Mouse (Mus musculus) Muller cell, postnatal 12 days (primary cell): ENCODE results near the gene Cers6.

ENCODE experiments used
- DNase-seq: peaks from one replicate; pipeline ENCODE4 v3.0.0-alpha.2; 2015; ENCODE audit errors: inconsistent ontology term

The Cers6 gene

DNA sequence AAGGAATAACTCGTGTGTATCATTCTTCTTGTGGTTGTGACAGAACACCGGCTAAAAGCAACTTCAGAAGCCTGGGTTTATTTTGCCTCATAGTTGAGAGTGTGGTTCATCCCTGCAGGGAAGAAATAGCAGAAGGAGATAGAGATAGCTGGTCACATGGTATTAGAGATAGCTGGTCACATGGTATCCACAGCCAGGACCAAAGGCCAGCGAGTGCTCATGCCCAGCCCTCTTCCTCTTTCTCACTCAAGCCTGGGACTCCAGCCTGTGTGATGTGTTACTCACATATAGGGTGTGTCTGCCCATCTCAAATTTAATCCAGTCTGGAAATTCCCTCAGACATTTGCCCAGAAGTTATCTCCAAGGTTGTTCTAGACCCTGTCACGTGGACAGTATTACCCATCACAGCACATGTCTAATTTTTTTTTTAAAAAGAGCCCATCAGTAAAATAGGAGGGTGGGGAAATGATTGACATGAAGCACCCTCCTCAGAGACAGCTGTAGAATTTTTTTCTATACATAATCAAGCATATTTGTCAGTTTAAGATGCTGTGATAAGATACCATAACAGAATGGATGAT lies 17.9 kb downstream of the Cers6 start:
- DNase-seq: no peak

DNA sequence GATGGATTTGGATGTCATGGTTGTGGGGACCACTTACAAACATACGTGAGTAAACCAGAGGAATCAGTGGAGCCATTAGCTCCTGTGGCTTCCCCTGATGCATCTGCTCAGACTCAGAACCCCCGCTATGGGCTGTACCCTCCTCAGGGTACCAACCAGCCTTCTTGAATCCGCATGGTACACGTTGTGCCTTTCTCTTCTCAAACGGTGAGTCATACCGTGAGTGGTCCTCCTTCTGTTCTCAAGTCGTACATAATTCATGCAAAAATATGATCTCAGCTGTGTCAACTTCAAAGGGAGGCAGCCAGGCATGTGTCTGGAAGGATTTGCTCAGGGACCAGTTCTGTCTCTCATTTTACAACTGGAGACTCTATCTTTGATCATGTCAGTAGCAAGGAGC lies 23.3 kb downstream of the Cers6 start:
- DNase-seq: no peak

DNA sequence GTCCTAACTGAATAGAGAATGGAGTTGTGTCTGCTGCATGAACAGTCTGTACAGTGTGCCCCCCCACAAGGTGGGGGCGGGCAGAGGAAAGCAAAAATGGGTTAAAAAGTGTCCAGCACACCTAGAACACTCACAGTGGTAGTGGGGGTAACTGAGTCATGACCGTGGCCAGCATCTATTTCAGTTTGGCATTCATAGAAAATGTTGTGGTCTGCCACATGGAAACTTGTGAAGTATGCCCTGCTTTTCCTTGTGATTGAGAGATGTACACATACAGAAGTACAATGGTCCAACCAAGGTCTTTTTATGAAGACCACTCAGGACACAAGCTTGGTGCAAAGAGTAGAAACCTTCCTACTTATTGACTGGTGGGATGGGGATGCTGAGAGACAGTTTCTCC lies 24.0 kb downstream of the Cers6 start:
- DNase-seq: no peak

DNA sequence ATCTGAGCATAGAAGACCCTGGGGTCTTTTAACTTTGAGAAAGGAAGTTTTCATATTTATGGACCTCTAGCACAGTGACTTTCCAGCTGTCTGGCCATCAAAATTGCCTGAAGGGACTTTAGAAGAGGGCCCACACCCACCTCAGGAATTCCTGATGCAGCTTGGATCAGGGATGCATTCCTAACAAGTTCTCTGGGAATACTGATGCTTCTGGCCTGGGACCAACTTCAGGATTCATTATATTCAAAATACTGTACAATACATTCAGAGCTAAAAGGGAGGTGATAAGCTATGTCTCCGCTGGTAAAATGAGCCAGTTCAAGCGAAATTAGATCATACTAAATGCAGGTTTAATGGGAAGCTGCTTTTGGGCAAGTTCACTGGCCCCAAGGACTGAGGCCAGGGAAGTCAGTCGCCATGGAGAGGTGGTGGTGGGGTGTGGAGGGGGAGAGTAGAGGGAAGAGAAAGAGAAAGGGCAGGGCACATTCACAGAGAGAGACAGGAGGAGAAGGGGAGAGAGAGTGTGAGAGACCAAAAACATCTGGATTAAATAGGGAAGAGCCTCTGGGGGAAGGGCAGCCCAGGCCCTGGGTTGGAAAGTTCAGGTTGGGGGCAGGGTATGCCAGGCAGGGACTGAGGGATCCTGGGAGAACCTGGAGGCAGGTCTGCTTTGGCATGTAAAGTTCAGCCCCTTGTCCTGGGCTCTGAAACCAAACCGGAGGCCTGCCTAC lies 24.7 kb downstream of the Cers6 start:
- peak; percentile 66 for DNase-seq

DNA sequence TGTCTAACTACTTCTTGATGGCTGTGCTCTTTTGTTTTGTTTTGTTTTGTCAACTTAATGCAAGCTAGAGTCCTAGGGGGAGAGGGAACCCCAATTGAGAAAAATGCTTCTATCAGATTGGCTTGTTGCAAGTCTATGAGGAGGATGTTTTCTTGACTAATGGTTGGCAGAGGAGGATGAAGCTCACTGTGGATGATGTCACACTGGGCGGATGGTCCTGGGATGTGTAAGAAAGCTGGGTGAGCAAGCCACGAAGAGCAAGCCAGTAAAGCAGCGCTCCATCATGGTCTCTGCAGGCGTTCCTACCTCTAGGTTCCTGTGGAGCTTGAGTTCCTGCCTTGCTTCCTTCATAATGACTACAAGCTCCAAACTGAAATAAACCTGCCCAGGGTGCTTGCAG lies 25.4 kb downstream of the Cers6 start:
- no peak for DNase-seq

DNA sequence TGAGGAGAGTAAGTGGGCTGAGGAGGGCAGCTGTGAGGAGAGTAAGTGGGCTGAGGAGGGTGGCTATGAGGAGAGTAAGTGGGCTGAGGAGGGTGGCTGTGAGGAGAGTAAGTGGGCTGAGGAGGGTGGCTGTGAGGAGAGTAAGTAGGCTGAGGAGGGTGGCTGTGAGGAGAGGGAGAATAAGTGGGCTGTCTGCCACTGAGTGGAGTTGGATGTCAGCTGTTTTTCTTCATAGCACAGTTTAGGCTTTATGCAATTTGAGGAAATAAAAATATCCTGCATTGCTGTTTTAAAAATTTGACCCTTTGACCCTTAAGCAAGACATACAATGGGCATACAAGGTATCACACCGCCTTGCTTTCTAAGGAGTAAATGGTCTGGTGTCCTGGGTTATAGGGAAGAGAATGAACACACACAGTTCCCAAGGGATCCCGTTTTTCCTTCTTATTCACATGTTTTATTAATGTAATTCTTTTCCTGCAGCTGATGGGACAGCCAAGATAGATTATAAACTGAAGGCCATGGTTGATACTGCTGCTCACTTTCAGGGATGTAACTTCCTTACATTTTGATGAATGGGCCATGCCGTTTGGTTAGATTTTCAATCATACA lies 27.0 kb downstream of the Cers6 start:
- DNase-seq: no peak

GRCm38 (mm10) chr2:68889661-68890170 lies 28.5 kb downstream of the Cers6 start:
- peak; percentile 76 for DNase-seq

DNA sequence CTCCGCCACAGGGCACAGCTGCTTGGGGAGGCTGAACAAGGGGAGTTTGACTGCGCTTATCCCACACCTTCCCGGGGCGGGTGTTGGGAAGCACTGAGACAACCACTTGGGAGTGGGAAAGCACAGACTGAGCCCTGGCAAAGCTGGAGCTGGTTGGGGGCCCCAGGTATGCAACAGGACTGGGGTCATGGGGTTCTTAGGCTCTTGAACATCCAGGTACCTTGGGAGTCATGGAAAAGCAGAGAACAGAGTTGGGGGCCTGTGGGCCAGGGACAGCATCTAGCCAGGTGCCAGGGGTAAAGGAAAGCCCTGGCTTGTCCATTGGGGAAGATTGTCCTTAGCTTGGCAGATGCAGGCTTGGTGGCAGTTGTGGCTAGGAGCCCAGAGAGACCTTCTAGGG lies 31.2 kb downstream of the Cers6 start:
- DNase-seq: no peak

DNA sequence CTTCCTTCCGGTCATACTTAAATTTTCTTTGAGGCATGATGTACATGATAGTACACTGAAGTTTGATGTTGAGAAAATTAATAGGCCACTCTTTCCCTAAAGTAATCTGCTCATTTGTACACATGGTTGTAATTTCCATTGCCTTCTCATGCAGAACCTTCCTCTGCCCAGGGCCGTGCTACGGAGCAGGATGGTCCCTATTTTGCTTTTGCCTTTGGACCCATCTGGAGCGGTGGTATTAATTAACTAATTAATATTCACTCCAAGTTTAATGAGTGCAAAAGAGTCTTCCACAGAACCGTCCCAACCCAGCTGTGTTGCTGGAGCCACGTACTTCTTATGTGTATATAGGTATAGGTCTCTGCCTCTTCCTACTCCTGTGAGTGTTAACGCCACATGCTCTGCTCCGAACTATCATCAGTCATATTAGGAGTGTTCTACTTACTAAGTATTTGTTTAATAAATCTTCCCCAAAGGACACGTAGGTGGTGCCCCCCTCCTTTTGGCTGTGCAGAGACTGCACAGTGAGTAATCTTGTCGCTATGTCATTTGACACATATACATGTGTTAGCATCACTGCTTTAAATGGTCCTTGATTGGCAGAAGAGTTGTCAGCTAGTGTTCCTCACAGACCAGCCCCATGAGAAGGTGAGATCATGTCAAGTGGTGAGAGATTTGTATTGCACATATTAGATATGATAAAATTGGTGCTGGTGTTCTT lies 34.0 kb downstream of the Cers6 start:
- DNase-seq: no peak

- DNase-seq: no peak
Measured at GRCm38 (mm10) chr2:68896196-68896595, 35.0 kb downstream of the Cers6 start.

GRCm38 (mm10) chr2:68899770-68900521 lies 38.7 kb downstream of the Cers6 start:
- DNase-seq: no peak

DNA sequence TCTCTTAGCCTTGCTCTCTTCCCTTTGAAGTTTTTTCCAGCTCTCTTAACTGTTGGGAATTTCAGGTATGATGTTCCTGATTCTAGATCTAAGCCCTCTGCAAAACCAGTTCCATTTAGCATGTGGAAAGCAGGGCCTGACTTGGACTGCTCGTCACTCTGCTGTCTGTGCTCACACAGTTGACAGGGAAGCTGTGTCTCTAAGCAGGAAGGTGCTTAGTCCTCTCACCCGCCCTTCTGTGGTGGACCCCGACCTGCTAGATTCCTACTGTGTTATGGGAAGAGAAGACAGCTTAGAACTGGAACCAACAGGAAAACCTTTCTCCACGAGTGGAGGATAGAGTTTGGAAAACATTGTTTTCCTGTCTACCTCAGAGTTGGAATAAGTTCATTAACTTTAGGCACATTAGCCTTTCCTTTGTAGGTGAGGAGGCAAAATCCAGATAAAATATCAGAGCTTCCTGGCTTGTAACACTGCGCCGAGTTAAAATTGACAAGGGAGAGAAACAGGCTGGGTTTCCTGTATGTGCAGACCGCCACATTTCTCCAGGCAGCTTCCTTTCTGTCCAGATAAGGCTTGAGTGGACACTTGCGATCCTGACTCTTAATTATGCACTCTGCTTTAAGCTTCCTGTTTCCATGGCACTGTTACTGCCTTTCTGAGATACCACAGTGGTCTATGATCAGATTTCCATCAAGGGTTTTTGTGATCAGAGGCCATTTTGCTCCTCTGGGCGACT lies 39.6 kb downstream of the Cers6 start:
- no peak for DNase-seq

DNA sequence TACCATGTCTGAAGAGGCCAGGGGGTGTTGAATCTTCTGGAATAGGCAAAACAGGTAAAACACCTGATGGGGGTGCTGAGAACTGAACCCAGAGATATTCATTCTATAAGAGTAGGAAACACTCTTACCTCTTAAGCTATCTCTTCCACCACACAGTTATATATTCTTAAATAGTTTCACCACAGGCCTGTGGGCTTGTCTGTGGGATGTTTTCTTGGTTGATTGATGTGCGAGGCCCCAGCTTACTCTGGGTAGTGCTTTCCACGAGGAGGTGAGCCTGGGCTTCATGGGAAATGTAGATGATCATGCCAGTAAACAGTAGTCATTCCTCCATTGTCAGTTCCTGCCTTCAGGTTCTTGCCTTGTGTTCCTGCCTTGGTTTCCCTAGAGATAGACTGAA lies 40.5 kb downstream of the Cers6 start:
- no peak for DNase-seq

- no peak for DNase-seq
Measured at GRCm38 (mm10) chr2:68902546-68902945, 41.3 kb downstream of the Cers6 start.

DNA sequence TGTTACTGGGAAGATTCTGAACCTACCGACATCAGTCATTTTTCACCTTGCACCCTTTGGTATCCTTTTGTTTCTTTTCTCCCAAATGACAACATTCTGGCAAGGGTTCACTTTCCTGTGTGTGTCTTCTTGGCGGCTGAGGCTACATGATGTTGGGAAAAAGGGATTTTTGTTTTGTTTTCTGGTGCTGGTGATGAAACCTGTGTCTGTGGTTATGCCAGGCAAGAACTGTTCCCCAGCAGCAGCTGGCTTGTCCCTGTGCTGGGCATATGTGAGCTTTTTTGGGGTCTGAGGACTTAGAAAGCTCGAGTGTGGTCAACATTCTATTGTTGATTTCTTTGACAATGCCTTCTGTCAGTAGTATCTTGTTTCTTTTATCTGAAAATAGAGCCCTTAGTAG lies 45.7 kb downstream of the Cers6 start:
- no peak for DNase-seq

- no peak for DNase-seq
Measured at GRCm38 (mm10) chr2:68907721-68908463, 46.7 kb downstream of the Cers6 start.

- peak; percentile 60 for DNase-seq
Measured at GRCm38 (mm10) chr2:68910727-68911126, 49.5 kb downstream of the Cers6 start.

DNA sequence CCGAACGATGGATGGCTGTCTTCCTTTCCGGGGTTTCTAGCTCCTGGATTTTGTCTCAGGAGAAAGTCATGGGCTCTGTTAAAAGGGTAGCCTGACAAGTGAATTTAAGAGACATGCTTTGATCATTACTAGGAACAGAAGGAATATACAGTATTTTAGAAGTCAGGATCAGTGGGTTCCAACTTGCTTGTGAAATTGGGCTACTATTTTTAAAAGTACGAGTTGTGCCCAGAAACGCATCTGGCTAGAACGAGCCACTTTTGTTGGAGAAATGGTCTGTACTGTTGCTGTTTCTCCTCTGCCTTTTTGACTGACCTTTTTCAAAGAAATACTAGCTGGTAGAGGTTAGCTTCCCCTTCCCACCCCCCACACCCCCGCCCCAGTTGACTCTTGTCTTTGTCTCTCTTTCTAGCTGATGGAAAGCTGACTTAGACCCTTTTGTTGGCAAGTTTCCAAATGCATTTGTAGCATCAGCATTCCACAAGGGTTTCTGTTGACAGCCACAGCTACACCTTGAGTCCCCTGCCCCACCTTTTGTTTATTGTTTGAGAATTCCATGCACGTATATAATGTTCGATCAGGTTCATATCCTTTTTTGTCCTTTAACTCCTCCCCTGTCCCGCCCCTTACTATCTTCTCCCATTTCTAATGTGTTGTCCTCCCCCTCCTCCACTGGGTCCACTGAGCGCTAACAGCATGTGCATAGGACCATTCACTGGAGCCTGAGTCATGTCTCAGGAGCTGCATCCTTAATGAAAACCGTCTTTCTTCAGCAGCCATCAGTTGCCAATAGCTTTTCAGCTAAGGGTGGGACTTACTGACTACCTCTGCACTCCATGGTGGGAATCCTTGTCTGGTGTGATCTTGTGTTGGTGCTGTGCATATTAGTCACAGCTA lies 50.6 kb downstream of the Cers6 start:
- DNase-seq: no peak

- no peak for DNase-seq
Measured at GRCm38 (mm10) chr2:68915742-68916141, 54.5 kb downstream of the Cers6 start.
